Mouse (Mus musculus) ES-E14 (cell line): ENCODE measurements around the gene Lrrc9.

Source experiments
- HCFC1 ChIP-seq: IDR thresholded peaks from 2 replicates; pipeline ENCODE4 v1.6.1; 2012; ENCODE audit warnings: low read length, inconsistent platforms, borderline replicate concordance; ENCODE audit not compliant: insufficient read depth
- MAFK ChIP-seq: IDR thresholded peaks from 2 replicates; pipeline ENCODE4 v1.6.1; 2014; ENCODE audit warnings: mild to moderate bottlenecking, low read depth, low read length, inconsistent platforms; ENCODE audit not compliant: insufficient read depth
- ZC3H11A ChIP-seq: IDR thresholded peaks from 2 replicates; pipeline ENCODE4 v1.6.1; 2012; ENCODE audit warnings: low read depth, mild to moderate bottlenecking, inconsistent platforms, low read length, borderline replicate concordance
- ZNF384 ChIP-seq: IDR thresholded peaks from 2 replicates; pipeline ENCODE4 v1.6.1; 2012; ENCODE audit warnings: low read depth, low read length, inconsistent platforms

DNA sequence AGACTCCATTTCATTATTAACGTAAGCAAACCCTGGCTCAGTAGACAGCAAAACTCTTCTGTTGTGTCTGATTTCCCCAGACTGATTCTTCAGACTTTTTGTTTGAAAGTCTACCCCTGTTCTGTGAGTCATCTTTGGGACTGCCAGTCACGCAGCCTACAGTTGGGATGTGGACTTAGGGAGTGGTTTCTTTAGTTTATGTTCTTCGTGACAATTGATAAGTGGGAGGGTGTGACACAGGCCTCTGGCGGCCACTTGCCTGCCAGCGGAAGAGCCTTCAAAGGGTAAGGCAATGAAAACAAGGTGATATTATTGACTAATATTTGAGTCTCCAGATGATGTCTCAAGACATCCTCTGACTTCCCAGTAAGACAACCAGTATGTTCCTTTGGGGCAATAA, 78.2 kb downstream of the Lrrc9 start:
- TF ChIP-seq HCFC1 = no peak
- no peak for TF ChIP-seq MAFK
- TF ChIP-seq ZC3H11A = no peak
- TF ChIP-seq ZNF384 = no peak
